Mouse (Mus musculus) embryo, embryonic 9.5 days (tissue): Measurements from ENCODE around the gene Rbm47.

Experiments used
- DNase-seq: peaks from one replicate; pipeline ENCODE4 v3.0.0-alpha.2; 2017; ENCODE audit errors: extremely low spot score

Gene Rbm47

GRCm38 (mm10) chr5:66125418-66125817 is 47.5 kb downstream of the Rbm47 start:
- no peak for DNase-seq

- DNase-seq, result no peak
These were observed 48.0 kb downstream of the Rbm47 start for GRCm38 (mm10) chr5:66124931-66125330.

GRCm38 (mm10) chr5:66124089-66124400 is 48.9 kb downstream of the Rbm47 start:
- DNase-seq, result no peak

- DNase-seq, result no peak
These were observed 49.4 kb downstream of the Rbm47 start for GRCm38 (mm10) chr5:66123295-66124088.

- no peak for DNase-seq
These were observed 51.7 kb downstream of the Rbm47 start for GRCm38 (mm10) chr5:66121255-66121654.

GRCm38 (mm10) chr5:66114751-66115150 is 58.2 kb downstream of the Rbm47 start:
- no peak for DNase-seq

- DNase-seq, result no peak
These were observed 58.7 kb downstream of the Rbm47 start for GRCm38 (mm10) chr5:66114208-66114607.

GRCm38 (mm10) chr5:66112059-66112458 is 60.9 kb downstream of the Rbm47 start:
- DNase-seq, result no peak

GRCm38 (mm10) chr5:66106372-66106771 is 66.5 kb downstream of the Rbm47 start:
- no peak for DNase-seq

- no peak for DNase-seq
These were observed 67.0 kb downstream of the Rbm47 start for GRCm38 (mm10) chr5:66105946-66106345.

- DNase-seq, result no peak
These were observed 67.6 kb downstream of the Rbm47 start for GRCm38 (mm10) chr5:66105366-66105765.

- DNase-seq, result no peak
These were observed 69.5 kb downstream of the Rbm47 start for GRCm38 (mm10) chr5:66103386-66103785.

GRCm38 (mm10) chr5:66102821-66103220 is 70.1 kb downstream of the Rbm47 start:
- DNase-seq, result no peak

- no peak for DNase-seq
These were observed 71.3 kb downstream of the Rbm47 start for GRCm38 (mm10) chr5:66101577-66101976.

- no peak for DNase-seq
These were observed 72.6 kb downstream of the Rbm47 start for GRCm38 (mm10) chr5:66100322-66100721.

- DNase-seq, result no peak
These were observed 74.6 kb downstream of the Rbm47 start for GRCm38 (mm10) chr5:66098094-66098871.

GRCm38 (mm10) chr5:66096081-66096480 is 76.8 kb downstream of the Rbm47 start:
- DNase-seq, result no peak

GRCm38 (mm10) chr5:66095166-66095565 is 77.8 kb downstream of the Rbm47 start:
- DNase-seq, result no peak

GRCm38 (mm10) chr5:66090037-66090436 is 82.9 kb downstream of the Rbm47 start:
- DNase-seq, result no peak

- DNase-seq, result no peak
These were observed 83.3 kb downstream of the Rbm47 start for GRCm38 (mm10) chr5:66089600-66089999.

GRCm38 (mm10) chr5:66088902-66089295 is 84.0 kb downstream of the Rbm47 start:
- DNase-seq, result no peak

GRCm38 (mm10) chr5:66088247-66088901 is 84.5 kb downstream of the Rbm47 start:
- DNase-seq, result no peak

GRCm38 (mm10) chr5:66086952-66087351 is 86.0 kb downstream of the Rbm47 start:
- no peak for DNase-seq
